Comparison of ENCODE assay signal across 8 mouse cellular contexts in the genomic region with DNA sequence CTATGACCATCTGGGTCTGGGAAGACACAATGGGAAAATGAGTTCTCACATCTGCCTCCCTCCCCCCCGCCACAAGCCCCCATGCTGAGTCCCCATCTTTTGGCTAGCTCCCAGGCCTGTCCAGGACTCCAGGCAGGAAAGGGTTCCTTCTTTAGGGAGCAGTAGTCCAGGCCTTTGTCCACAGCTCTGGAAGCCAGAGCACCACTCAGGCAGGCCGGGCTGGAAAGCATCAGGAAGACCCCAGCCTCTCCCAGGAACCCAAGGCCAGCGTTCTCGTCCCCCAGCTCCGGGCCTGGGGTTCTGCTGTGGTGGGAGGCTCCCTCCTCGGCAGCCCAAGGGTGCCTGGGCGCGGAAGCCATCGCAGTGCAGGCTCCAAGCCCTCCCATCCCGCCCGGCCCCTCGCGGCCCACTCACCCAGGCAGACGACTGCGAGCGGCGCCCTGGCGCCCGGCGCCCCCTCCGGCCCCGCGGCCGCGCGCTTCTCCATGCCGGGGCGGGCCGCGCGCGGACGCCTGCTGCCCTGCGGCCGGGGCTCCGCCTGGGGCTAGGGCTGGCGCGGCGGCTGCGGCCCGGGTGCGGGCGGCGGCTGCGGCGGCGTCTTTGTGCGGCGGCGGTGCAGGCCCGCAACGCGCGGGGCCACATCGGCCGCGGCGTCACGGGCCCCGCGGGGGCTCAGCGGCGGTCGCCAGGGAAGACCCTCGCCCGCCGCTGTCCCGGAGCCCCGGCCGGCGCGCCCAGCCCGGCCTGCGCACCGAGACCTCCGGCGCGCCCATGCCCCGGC. TPM values are rescaled to one million over a fixed set of nuclear protein-coding genes. Genes with fewer than 3 reads are reported as not detected.
DNase-seq lines count a peak whose midpoint lies in the region; ATAC-seq and TF ChIP-seq lines count a peak whose summit lies in the region.

No protein-coding gene starts in this region.

- 0% methylated on average over 33 of the region's 79 CpGs for WGBS in hindbrain, embryonic 15.5 days
- 2% methylated on average over 51 of the region's 79 CpGs for WGBS in midbrain, embryonic 15.5 days

- peak overlapping the region; percentile 79 for H3K4me3 ChIP-seq in gastrocnemius, adult 2 months
- H3K4me3 ChIP-seq in ES-Bruce4 (ENCODE audit: low read depth, low read length): peak overlapping the region; percentile 62
- H3K4me3 ChIP-seq in hindbrain, embryonic 15.5 days: peak overlapping the region; percentile 88
- H3K4me3 ChIP-seq in midbrain, embryonic 15.5 days: peak overlapping the region; percentile 57

- peak overlapping the region; percentile 61 for H3K4me2 ChIP-seq in hindbrain, embryonic 15.5 days
- peak overlapping the region; percentile 60 for H3K4me2 ChIP-seq in midbrain, embryonic 15.5 days

- no peaks in the 10 kb centered on the region for H3K4me1 ChIP-seq in ES-Bruce4 (ENCODE audit: control insufficient read depth, insufficient read depth, low read length)
- H3K4me1 ChIP-seq in hindbrain, embryonic 15.5 days (replicated peaks): peaks cover 28% of the 10 kb centered on the region
- H3K4me1 ChIP-seq in midbrain, embryonic 15.5 days: peaks cover 22% of the 10 kb centered on the region

- H3K9me3 ChIP-seq in ES-Bruce4 (replicated peaks; ENCODE audit: control insufficient read depth, insufficient read depth, low read length, poor library complexity, severe bottlenecking): no peaks in the 10 kb centered on the region
- no peaks in the 10 kb centered on the region for H3K9me3 ChIP-seq in hindbrain, embryonic 15.5 days
- H3K9me3 ChIP-seq in midbrain, embryonic 15.5 days: no peaks in the 10 kb centered on the region

- no peak for TF ChIP-seq CTCF in gastrocnemius, adult 2 months (IDR thresholded peaks at IDR 0.05)
- TF ChIP-seq CTCF in ES-Bruce4 (IDR thresholded peaks at IDR 0.05; ENCODE audit: low read depth, low read length): no peak

- H3K36me3 ChIP-seq in ES-Bruce4 (ENCODE audit: control insufficient read depth, insufficient read depth, low read length, poor library complexity, severe bottlenecking): no peaks in the 10 kb centered on the region
- H3K36me3 ChIP-seq in hindbrain, embryonic 15.5 days: peaks cover 30% of the 10 kb centered on the region
- peaks cover 9% of the 10 kb centered on the region for H3K36me3 ChIP-seq in midbrain, embryonic 15.5 days (replicated peaks)

- TF ChIP-seq EP300 in ES-Bruce4 (IDR thresholded peaks at IDR 0.05; ENCODE audit: insufficient read depth, low read depth, low read length): no peak

- intact Hi-C loops in gastrocnemius, adult 2 months (cut with DNase I): no loop called here

- peak; percentile 46 for DNase-seq in gastrocnemius, adult 2 months
- no peak for DNase-seq in gastrocnemius, postnatal 4 days (ENCODE audit: low spot score in 2 of 2)
- DNase-seq in embryo, embryonic 9.5 days (ENCODE audit: extremely low spot score): peak; percentile 59
- no peak for DNase-seq in spleen, postnatal 10 days (ENCODE audit: low spot score in 2 of 2)
- DNase-seq in ovary, adult 18-20 months (ENCODE audit: low spot score): no peak

- peak; percentile 66 for ATAC-seq in hindbrain, embryonic 15.5 days (ENCODE audit: low FRiP score, low read depth)
- peak; percentile 62 for ATAC-seq in midbrain, embryonic 15.5 days (replicated peaks)

- peak overlapping the region; percentile 86 for H3K9ac ChIP-seq in ES-Bruce4 (ENCODE audit: low read depth, poor library complexity, severe bottlenecking)
- peak overlapping the region; percentile 95 for H3K9ac ChIP-seq in hindbrain, embryonic 15.5 days
- H3K9ac ChIP-seq in midbrain, embryonic 15.5 days: peak overlapping the region; percentile 77

- H3K27me3 ChIP-seq in ES-Bruce4 (ENCODE audit: control insufficient read depth, insufficient read depth, low read length, poor library complexity, severe bottlenecking): no peaks in the 10 kb centered on the region
- no peaks in the 10 kb centered on the region for H3K27me3 ChIP-seq in hindbrain, embryonic 15.5 days
- no peaks in the 10 kb centered on the region for H3K27me3 ChIP-seq in midbrain, embryonic 15.5 days (replicated peaks)

- H3K27ac ChIP-seq in gastrocnemius, adult 2 months: peak overlapping the region; percentile 54; the same call in 1 of the 2 replicates
- H3K27ac ChIP-seq in ES-Bruce4 (ENCODE audit: insufficient read depth, low read length): no peak overlapping the region
- H3K27ac ChIP-seq in hindbrain, embryonic 15.5 days (replicated peaks): peak overlapping the region; percentile 92
- H3K27ac ChIP-seq in midbrain, embryonic 15.5 days: peak overlapping the region; percentile 92

- TF ChIP-seq POLR2A in ES-Bruce4 (IDR thresholded peaks at IDR 0.05; ENCODE audit: insufficient read depth, low read length): no peak

RNA-seq across cellular contexts. Expression of a gene that starts 0.7 kb away (rescaled TPM):
- total RNA-seq in gastrocnemius, adult 2 months (2021): 1 to 10 TPM; 7.5 to 8.6 TPM
- total RNA-seq in gastrocnemius, postnatal 4 days (2021): 10 to 100 TPM; 14.2 to 15.6 TPM
- 3.2 and 3.6 TPM in 2 replicates for polyA plus RNA-seq in ES-Bruce4 (2011; ENCODE audit: insufficient read depth, insufficient read length, low read depth, missing spikeins)
- polyA plus RNA-seq in hindbrain, embryonic 15.5 days (2015; fragmentation: Nextera tagmentation; extraction: Ambion mirVana): 28.3 and 30.6 TPM in 2 replicates
- 31.6 and 32.2 TPM in 2 replicates for polyA plus RNA-seq in midbrain, embryonic 15.5 days (2015; fragmentation: Nextera tagmentation; extraction: Ambion mirVana)

RNA-seq across cellular contexts. Expression of a gene that starts 28.4 kb away (rescaled TPM):
- total RNA-seq in gastrocnemius, adult 2 months (2021): under 1 TPM; 0.31 to 0.47 TPM
- total RNA-seq in gastrocnemius, postnatal 4 days (2021): 10 to 100 TPM; 11.6 to 12.9 TPM
- not detected in 2 replicates for polyA plus RNA-seq in ES-Bruce4 (2011; ENCODE audit: insufficient read depth, insufficient read length, low read depth, missing spikeins)
- 24.0 and 25.7 TPM in 2 replicates for polyA plus RNA-seq in hindbrain, embryonic 15.5 days (2015; fragmentation: Nextera tagmentation; extraction: Ambion mirVana)
- 9.7 and 12.2 TPM in 2 replicates for polyA plus RNA-seq in midbrain, embryonic 15.5 days (2015; fragmentation: Nextera tagmentation; extraction: Ambion mirVana)

Comparison
In these comparisons a context has a peak if more than half of its experiments do, and no peak if none do; other contexts are left out.
1. DNase-seq: peak in gastrocnemius, adult 2 months (single experiment) and embryo, embryonic 9.5 days (single experiment); none in gastrocnemius, postnatal 4 days (0 of 2), spleen, postnatal 10 days (0 of 2) and ovary, adult 18-20 months (single experiment).
2. Peak in every context shown above with its lines, with median percentiles within 50 percentile points of each other: H3K4me3 ChIP-seq and H3K9ac ChIP-seq.